Mouse (Mus musculus) hindlimb bud, embryonic 11.5 days (tissue): ENCODE results near the gene Tap2.

Experiments
- DNase-seq: peaks from one replicate; pipeline ENCODE4 v3.0.0-alpha.2; 2012; ENCODE audit warnings: low read depth, low spot score; ENCODE audit errors: extremely low spot score

Gene Tap2

GRCm38 (mm10) chr17:34194723-34195122, 8.6 kb upstream of the Tap2 start:
- DNase-seq = no peak

- no peak for DNase-seq
These were observed 6.8 kb upstream of the Tap2 start for GRCm38 (mm10) chr17:34196491-34196890.

- DNase-seq = peak; percentile 53
These were observed 6.1 kb upstream of the Tap2 start, which contains the start of gene Psmb8 for GRCm38 (mm10) chr17:34196941-34197894. TSS of gene Psmb8 (plus strand) at chr17:34197721.

GRCm38 (mm10) chr17:34197904-34198520, 5.3 kb upstream of the Tap2 start:
- no peak for DNase-seq

GRCm38 (mm10) chr17:34198521-34198912, 4.8 kb upstream of the Tap2 start:
- DNase-seq = no peak

GRCm38 (mm10) chr17:34199050-34199619, 4.2 kb upstream of the Tap2 start:
- no peak for DNase-seq

GRCm38 (mm10) chr17:34200047-34200446, 3.3 kb upstream of the Tap2 start:
- DNase-seq = no peak

- DNase-seq = no peak
These were observed 2.4 kb upstream of the Tap2 start for GRCm38 (mm10) chr17:34200772-34201505.

GRCm38 (mm10) chr17:34201506-34202055, 1.7 kb upstream of the Tap2 start:
- DNase-seq = no peak

GRCm38 (mm10) chr17:34202760-34203442, 426 bp upstream of the Tap2 start:
- no peak for DNase-seq

- no peak for DNase-seq
These were observed 1.1 kb downstream of the Tap2 start for GRCm38 (mm10) chr17:34204303-34205010.

GRCm38 (mm10) chr17:34205021-34205745, 1.9 kb downstream of the Tap2 start:
- DNase-seq = no peak

GRCm38 (mm10) chr17:34205746-34206176, 2.4 kb downstream of the Tap2 start:
- DNase-seq = no peak

- DNase-seq = no peak
These were observed 3.4 kb downstream of the Tap2 start for GRCm38 (mm10) chr17:34206731-34207130.

- no peak for DNase-seq
These were observed 4.1 kb downstream of the Tap2 start for GRCm38 (mm10) chr17:34207456-34207855.

- DNase-seq = no peak
These were observed 4.5 kb downstream of the Tap2 start for GRCm38 (mm10) chr17:34207866-34208265.

GRCm38 (mm10) chr17:34208421-34208820, 5.1 kb downstream of the Tap2 start:
- no peak for DNase-seq

GRCm38 (mm10) chr17:34209680-34210079, 6.4 kb downstream of the Tap2 start:
- DNase-seq = no peak

- DNase-seq = no peak
These were observed 7.3 kb downstream of the Tap2 start for GRCm38 (mm10) chr17:34210599-34210998.
